Mouse (Mus musculus): Measurements from ENCODE around the gene Ulk3. TPM values are rescaled to one million over a fixed set of nuclear protein-coding genes. Genes with fewer than 3 reads are reported as not detected.

Ulk3 gene
- polyA plus RNA-seq, 1 experiment: 5.4 TPM

DNA sequence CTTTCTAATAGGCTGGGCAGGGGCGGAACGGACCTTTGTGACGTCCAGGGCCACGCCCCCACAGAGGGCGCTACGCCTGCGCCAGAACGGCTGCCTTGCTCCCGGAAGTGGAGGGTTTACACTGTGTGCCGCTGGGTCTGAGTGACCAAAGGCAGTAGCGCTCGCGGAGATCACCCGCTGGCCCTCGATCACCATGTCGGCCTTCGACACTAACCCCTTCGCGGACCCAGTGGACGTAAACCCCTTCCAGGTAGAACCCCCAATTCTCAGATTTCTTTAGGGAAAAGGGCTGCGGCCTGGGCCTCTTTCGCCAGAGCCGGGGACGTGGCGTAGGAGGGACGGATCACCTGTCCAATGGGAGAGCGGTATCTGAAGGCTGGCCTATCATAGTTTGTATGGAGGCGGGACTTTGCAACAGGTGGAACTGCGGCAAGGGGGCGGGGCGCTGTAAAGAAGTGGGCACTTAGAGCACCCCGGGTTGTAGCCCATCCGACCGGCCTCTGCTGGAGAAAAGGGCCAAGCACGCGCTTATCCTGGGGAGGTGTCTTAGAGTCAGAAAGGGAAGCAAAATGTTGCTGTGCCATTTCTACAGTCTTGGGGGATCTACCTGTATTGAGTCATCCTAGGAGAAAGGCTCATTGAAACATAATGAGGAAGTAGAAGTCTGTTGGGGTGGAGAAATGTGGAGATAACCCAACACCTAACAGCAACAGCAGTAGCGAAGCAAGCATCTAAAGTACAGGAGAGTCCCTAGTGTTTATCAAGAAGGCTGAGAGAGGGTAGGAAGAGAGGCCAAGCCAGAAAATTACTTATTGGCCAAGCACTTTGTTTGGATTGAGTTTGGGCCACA lies 28.2 kb upstream of the Ulk3 start, which contains the start of gene Scamp2:
Gene Scamp2, plus strand, starts transcription at position 83 of the 850 bp plus-strand sequence.
- peak within 1 kb of the TSS; percentile 56 for H3ac ChIP-seq (ENCODE audit: control insufficient read depth, insufficient read length, low read depth)
- no peaks in the 10 kb centered on the region for H3K36me3 ChIP-seq (ENCODE audit: control insufficient read depth, insufficient read depth)
- H3K79me3 ChIP-seq (ENCODE audit: low read depth): peaks cover 3% of the 10 kb centered on the region
- no peak for TF ChIP-seq CTCF (IDR thresholded peaks at IDR 0.05; ENCODE audit: control insufficient read depth, insufficient read depth, insufficient read length)
- no peak for TF ChIP-seq USF1 (IDR thresholded peaks at IDR 0.05; ENCODE audit: low read depth)
- no peak for TF ChIP-seq MAX (IDR thresholded peaks at IDR 0.05)
- TF ChIP-seq FOSL1 (IDR thresholded peaks at IDR 0.05; ENCODE audit: insufficient read depth, low read length, poor library complexity, severe bottlenecking): no peak
- TF ChIP-seq CEBPB (IDR thresholded peaks at IDR 0.05; ENCODE audit: low read depth): no peak
- TF ChIP-seq MYOD1 (IDR thresholded peaks at IDR 0.05; ENCODE audit: control insufficient read depth, insufficient read length, low read depth): no peak
- TF ChIP-seq MYOG (IDR thresholded peaks at IDR 0.05; ENCODE audit: control insufficient read depth, extremely low read depth, insufficient read length): no peak
- H3K27me3 ChIP-seq (ENCODE audit: control insufficient read depth, insufficient read depth, insufficient read length): no peaks in the 10 kb centered on the region
- H3K4me3 ChIP-seq (ENCODE audit: insufficient read depth, poor library complexity, severe bottlenecking): peak within 1 kb of the TSS; percentile 42
- peaks cover 49% of the 10 kb centered on the region for H3K79me2 ChIP-seq (ENCODE audit: control insufficient read depth, insufficient read depth)

DNA sequence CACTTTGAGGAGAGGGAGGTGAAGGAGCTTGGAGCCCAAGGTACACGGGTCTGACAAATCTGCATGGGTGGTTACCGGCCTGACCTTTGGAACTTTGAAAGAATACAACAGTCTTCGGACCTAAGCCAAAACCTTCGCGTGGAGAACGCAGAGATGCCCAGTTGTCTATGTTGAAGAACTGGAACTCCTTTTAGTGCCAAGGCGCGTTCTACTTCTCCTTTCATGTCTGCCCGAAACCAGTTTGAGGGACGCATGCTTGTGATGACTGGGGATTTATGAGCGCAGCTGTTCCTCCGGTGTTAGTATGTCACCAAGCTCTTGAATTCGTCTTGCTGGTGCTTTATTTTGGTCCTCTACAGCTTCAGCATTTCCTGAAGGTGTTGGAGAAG lies 27.5 kb upstream of the Ulk3 start:
- H3K4me3 ChIP-seq (ENCODE audit: insufficient read depth, poor library complexity, severe bottlenecking): peak overlapping the region; percentile 42
- H3K79me3 ChIP-seq (ENCODE audit: low read depth): peaks cover 3% of the 10 kb centered on the region

GRCm38 (mm10) chr9:57562896-57563372 lies 26.3 kb upstream of the Ulk3 start:
- Histone ChIP-seq H3K79me2 (ENCODE audit: control insufficient read depth, insufficient read depth) (peaks cover 53% of the 10 kb centered on the region), H3K36me3 (ENCODE audit: control insufficient read depth, insufficient read depth) (peaks cover 2% of the 10 kb centered on the region), H3K27me3 (ENCODE audit: control insufficient read depth, insufficient read depth, insufficient read length) (no peaks in the 10 kb centered on the region), H3K79me3 (ENCODE audit: low read depth) (peaks cover 3% of the 10 kb centered on the region), H3ac (ENCODE audit: control insufficient read depth, insufficient read length, low read depth) (peak overlapping the region; percentile 6), H3K4me3 (ENCODE audit: insufficient read depth, poor library complexity, severe bottlenecking) (no peak overlapping the region)
- no peak for TF ChIP-seq MYOD1 (IDR thresholded peaks at IDR 0.05; ENCODE audit: control insufficient read depth, insufficient read length, low read depth)
- no peak for TF ChIP-seq FOSL1 (IDR thresholded peaks at IDR 0.05; ENCODE audit: insufficient read depth, low read length, poor library complexity, severe bottlenecking)

More for the DNA sequence above, 27.5 kb upstream of the Ulk3 start:
- Histone ChIP-seq H3K27me3 (ENCODE audit: control insufficient read depth, insufficient read depth, insufficient read length) (no peaks in the 10 kb centered on the region), H3K79me2 (ENCODE audit: control insufficient read depth, insufficient read depth) (peaks cover 53% of the 10 kb centered on the region), H3ac (ENCODE audit: control insufficient read depth, insufficient read length, low read depth) (no peak overlapping the region), H3K36me3 (ENCODE audit: control insufficient read depth, insufficient read depth) (no peaks in the 10 kb centered on the region)
- TF ChIP-seq MAX (IDR thresholded peaks at IDR 0.05) (no peak), MYOD1 (IDR thresholded peaks at IDR 0.05; ENCODE audit: control insufficient read depth, insufficient read length, low read depth) (peak; percentile 59)

DNA sequence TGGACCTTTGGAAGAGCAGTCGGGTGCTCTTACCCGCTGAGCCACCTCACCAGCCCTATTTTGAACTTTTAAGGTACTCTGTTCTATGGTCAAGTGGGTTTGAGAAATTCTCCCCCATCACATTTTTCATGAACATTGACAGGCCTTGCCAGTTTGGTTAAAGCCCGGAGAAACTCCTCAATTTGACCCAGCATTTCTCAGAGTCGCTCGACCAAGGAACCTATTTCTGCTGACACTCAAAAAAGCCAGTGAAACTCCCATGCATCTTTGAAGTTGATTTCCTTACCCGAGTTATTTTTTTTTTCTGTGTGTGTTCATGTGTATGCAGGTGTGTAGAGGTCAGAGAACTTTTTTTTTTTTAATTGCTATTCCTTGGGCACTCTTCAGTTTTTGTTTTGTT lies 24.6 kb upstream of the Ulk3 start:
- Histone ChIP-seq H3K27me3 (ENCODE audit: control insufficient read depth, insufficient read depth, insufficient read length) (no peaks in the 10 kb centered on the region), H3K79me2 (ENCODE audit: control insufficient read depth, insufficient read depth) (peaks cover 53% of the 10 kb centered on the region), H3ac (ENCODE audit: control insufficient read depth, insufficient read length, low read depth) (no peak overlapping the region), H3K79me3 (ENCODE audit: low read depth) (peaks cover 3% of the 10 kb centered on the region), H3K4me3 (ENCODE audit: insufficient read depth, poor library complexity, severe bottlenecking) (no peak overlapping the region), H3K36me3 (ENCODE audit: control insufficient read depth, insufficient read depth) (peaks cover 17% of the 10 kb centered on the region)
- TF ChIP-seq FOSL1 (IDR thresholded peaks at IDR 0.05; ENCODE audit: insufficient read depth, low read length, poor library complexity, severe bottlenecking): no peak
- no peak for TF ChIP-seq MAX (IDR thresholded peaks at IDR 0.05)
- no peak for TF ChIP-seq MYOG (IDR thresholded peaks at IDR 0.05; ENCODE audit: control insufficient read depth, extremely low read depth, insufficient read length)
- TF ChIP-seq MYOD1 (IDR thresholded peaks at IDR 0.05; ENCODE audit: control insufficient read depth, insufficient read length, low read depth): no peak
- TF ChIP-seq USF1 (IDR thresholded peaks at IDR 0.05; ENCODE audit: low read depth): no peak
- no peak for TF ChIP-seq CEBPB (IDR thresholded peaks at IDR 0.05; ENCODE audit: low read depth)
- no peak for TF ChIP-seq CTCF (IDR thresholded peaks at IDR 0.05; ENCODE audit: control insufficient read depth, insufficient read depth, insufficient read length)

DNA sequence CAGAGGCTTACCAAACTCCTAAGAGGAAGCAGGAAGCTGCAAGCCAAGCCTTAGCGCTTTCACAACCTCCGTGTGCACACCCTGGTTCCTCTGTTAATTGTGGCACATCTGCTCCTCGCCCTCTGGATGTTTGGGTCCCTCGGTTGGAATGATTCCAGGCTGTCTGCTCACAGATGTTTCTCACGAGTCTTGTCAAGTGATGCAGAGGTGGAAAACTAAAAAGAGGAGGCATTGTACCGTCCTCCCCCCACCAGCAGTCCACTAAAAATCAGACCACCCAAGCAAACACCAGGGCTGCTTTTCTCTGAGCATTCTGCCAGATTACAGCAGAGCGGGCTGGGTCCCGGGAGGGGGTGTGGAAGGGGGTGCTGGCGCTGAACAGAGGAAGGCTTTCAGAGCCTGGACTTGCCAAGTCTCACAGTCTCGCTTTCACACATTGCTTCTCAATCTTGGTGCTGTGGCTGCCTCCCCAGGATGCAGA lies 23.5 kb upstream of the Ulk3 start:
- H3K36me3 ChIP-seq (ENCODE audit: control insufficient read depth, insufficient read depth): peaks cover 22% of the 10 kb centered on the region
- no peak for TF ChIP-seq MYOD1 (IDR thresholded peaks at IDR 0.05; ENCODE audit: control insufficient read depth, insufficient read length, low read depth)
- no peak for TF ChIP-seq MYOG (IDR thresholded peaks at IDR 0.05; ENCODE audit: control insufficient read depth, extremely low read depth, insufficient read length)
- TF ChIP-seq MAX (IDR thresholded peaks at IDR 0.05): no peak
- TF ChIP-seq FOSL1 (IDR thresholded peaks at IDR 0.05; ENCODE audit: insufficient read depth, low read length, poor library complexity, severe bottlenecking): no peak
- TF ChIP-seq USF1 (IDR thresholded peaks at IDR 0.05; ENCODE audit: low read depth): no peak
- no peak for TF ChIP-seq CEBPB (IDR thresholded peaks at IDR 0.05; ENCODE audit: low read depth)
- no peak for TF ChIP-seq CTCF (IDR thresholded peaks at IDR 0.05; ENCODE audit: control insufficient read depth, insufficient read depth, insufficient read length)
- H3K79me2 ChIP-seq (ENCODE audit: control insufficient read depth, insufficient read depth): peaks cover 53% of the 10 kb centered on the region
- H3K27me3 ChIP-seq (ENCODE audit: control insufficient read depth, insufficient read depth, insufficient read length): no peaks in the 10 kb centered on the region
- H3K4me3 ChIP-seq (ENCODE audit: insufficient read depth, poor library complexity, severe bottlenecking): no peak overlapping the region
- no peak overlapping the region for H3ac ChIP-seq (ENCODE audit: control insufficient read depth, insufficient read length, low read depth)
- H3K79me3 ChIP-seq (ENCODE audit: low read depth): peaks cover 3% of the 10 kb centered on the region

DNA sequence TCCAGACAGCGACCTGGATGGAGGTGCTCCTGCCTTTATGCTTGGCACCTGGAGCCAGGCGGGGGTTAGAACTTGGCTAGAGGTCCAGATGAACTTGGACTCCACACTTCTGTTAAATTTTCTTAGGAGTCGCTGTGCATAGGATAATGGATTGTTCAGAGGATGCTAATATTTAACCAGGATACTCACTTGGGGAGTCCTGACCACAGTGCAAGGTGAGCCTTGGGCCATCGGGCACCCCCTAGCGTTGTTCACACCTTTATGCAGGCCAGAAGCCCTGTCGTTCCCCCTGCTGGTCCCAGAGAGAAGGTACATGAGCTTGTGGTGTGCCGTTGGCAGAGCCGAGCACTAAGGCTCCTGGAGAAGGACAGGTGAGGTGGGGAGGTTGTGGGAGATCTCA lies 22.4 kb upstream of the Ulk3 start:
- TF ChIP-seq USF1 (IDR thresholded peaks at IDR 0.05; ENCODE audit: low read depth) (no peak), CTCF (IDR thresholded peaks at IDR 0.05; ENCODE audit: control insufficient read depth, insufficient read depth, insufficient read length) (no peak)
- peaks cover 3% of the 10 kb centered on the region for H3K79me3 ChIP-seq (ENCODE audit: low read depth)
- no peak overlapping the region for H3ac ChIP-seq (ENCODE audit: control insufficient read depth, insufficient read length, low read depth)
- no peaks in the 10 kb centered on the region for H3K27me3 ChIP-seq (ENCODE audit: control insufficient read depth, insufficient read depth, insufficient read length)
- peaks cover 25% of the 10 kb centered on the region for H3K36me3 ChIP-seq (ENCODE audit: control insufficient read depth, insufficient read depth)
- no peak overlapping the region for H3K4me3 ChIP-seq (ENCODE audit: insufficient read depth, poor library complexity, severe bottlenecking)
- peaks cover 46% of the 10 kb centered on the region for H3K79me2 ChIP-seq (ENCODE audit: control insufficient read depth, insufficient read depth)
